ENCODE assay signal across 25 mouse cellular contexts in genomic region chr8:60623438-60623837, GRCm38 (mm10). TPM values are rescaled to one million over a fixed set of nuclear protein-coding genes. Genes with fewer than 3 reads are reported as not detected.
DNase-seq lines count a peak whose midpoint lies in the region; ATAC-seq lines count a peak whose summit lies in the region.
"Had no signal": no experiment of that assay in that cellular context is flagged by ENCODE, and none has a peak within 500 bp of the region (broad histone marks: within the 10 kb centered on the region; RNA-seq: fewer than 3 reads in every experiment).

No protein-coding gene starts in this region.

- DNase-seq in heart, adult 11 months: peak; percentile 48
- no peak for DNase-seq in heart, adult 8-10 months (ENCODE audit: low spot score)
- peak; percentile 14 for DNase-seq in limb, embryonic 11.5 days (ENCODE audit: low spot score)
- no peak for DNase-seq in limb, embryonic 10.5 days (ENCODE audit: low spot score)
- DNase-seq in lung, postnatal 4 days: no peak
- peak; percentile 21 for DNase-seq in lung, postnatal 25 days (ENCODE audit: low spot score)
- no peak for DNase-seq in lung, postnatal 10 days
- DNase-seq: adrenal gland, adult 8-10 months; adrenal gland, postnatal 14 days; adrenal gland, postnatal 36 days; B cell, adult 2 months; cerebellum, adult 11-12 months; cerebellum, adult 2 months; cerebellum, adult 9-10 months; cerebellum, postnatal 10 days; cerebellum, postnatal 25 days had no signal

- no peaks in the 10 kb centered on the region for H3K27me3 ChIP-seq in limb, embryonic 11.5 days (ENCODE audit: control insufficient read depth, insufficient read depth, low read length)
- no peaks in the 10 kb centered on the region for H3K27me3 ChIP-seq in limb, embryonic 10.5 days (ENCODE audit: low read depth, poor library complexity, severe bottlenecking)
- H3K27me3 ChIP-seq in lung, embryonic 16.5 days (ENCODE audit: control insufficient read depth, insufficient read depth, low read depth, low read length): no peaks in the 10 kb centered on the region
- H3K27me3 ChIP-seq: CH12.LX; embryonic facial prominence, embryonic 12.5 days; forebrain, embryonic 13.5 days; Patski had no signal

- WGBS in limb, embryonic 11.5 days: 74% methylated on average over 1 of the region's 1 CpGs
- WGBS in limb, embryonic 10.5 days: 87% methylated on average over 1 of the region's 1 CpGs
- 35% methylated on average over 1 of the region's 1 CpGs for WGBS in lung, embryonic 16.5 days

- no peaks in the 10 kb centered on the region for H3K9me3 ChIP-seq in limb, embryonic 11.5 days (ENCODE audit: control insufficient read depth, low read length)
- H3K9me3 ChIP-seq in limb, embryonic 10.5 days (replicated peaks): no peaks in the 10 kb centered on the region
- H3K9me3 ChIP-seq in lung, embryonic 16.5 days (ENCODE audit: control insufficient read depth, low read length): no peaks in the 10 kb centered on the region
- H3K9me3 ChIP-seq: embryonic facial prominence, embryonic 10.5 days; embryonic facial prominence, embryonic 12.5 days; forebrain, embryonic 13.5 days; G1E had no signal

- no peaks in the 10 kb centered on the region for H3K4me1 ChIP-seq in limb, embryonic 11.5 days (ENCODE audit: control insufficient read depth, insufficient read depth, low read length)
- H3K4me1 ChIP-seq in limb, embryonic 10.5 days: no peaks in the 10 kb centered on the region
- 0 out of 2 replicates have a peak, but pooled peaks cover 2% of the 10 kb centered on the region for H3K4me1 ChIP-seq in lung, embryonic 16.5 days (replicated peaks; ENCODE audit: control insufficient read depth, insufficient read depth, low read length)
- H3K4me1 ChIP-seq: embryonic facial prominence, embryonic 10.5 days; embryonic facial prominence, embryonic 12.5 days; forebrain, embryonic 13.5 days had no signal

- H3K36me3 ChIP-seq in limb, embryonic 11.5 days (ENCODE audit: control insufficient read depth, insufficient read depth, low read length): no peaks in the 10 kb centered on the region
- H3K36me3 ChIP-seq in limb, embryonic 10.5 days: no peaks in the 10 kb centered on the region
- no peaks in the 10 kb centered on the region for H3K36me3 ChIP-seq in lung, embryonic 16.5 days (ENCODE audit: control insufficient read depth, insufficient read depth, low read length)
- H3K36me3 ChIP-seq: embryonic facial prominence, embryonic 10.5 days; embryonic facial prominence, embryonic 12.5 days; G1E had no signal

- no peak overlapping the region for H3K4me2 ChIP-seq in limb, embryonic 11.5 days (ENCODE audit: low read depth, severe bottlenecking)
- H3K4me2 ChIP-seq in lung, embryonic 16.5 days (ENCODE audit: low read depth, low read length): no peak overlapping the region
- H3K4me2 ChIP-seq: embryonic facial prominence, embryonic 12.5 days; forebrain, embryonic 13.5 days had no signal

- H3K9ac ChIP-seq in limb, embryonic 11.5 days (ENCODE audit: low read length): no peak overlapping the region
- no peak overlapping the region for H3K9ac ChIP-seq in lung, embryonic 16.5 days (ENCODE audit: low read length)
- H3K9ac ChIP-seq: embryonic facial prominence, embryonic 12.5 days; forebrain, embryonic 13.5 days had no signal

- H3K4me3 ChIP-seq in limb, embryonic 11.5 days (ENCODE audit: low read depth, low read length): no peak overlapping the region
- H3K4me3 ChIP-seq in limb, embryonic 10.5 days: no peak overlapping the region
- no peak overlapping the region for H3K4me3 ChIP-seq in lung, embryonic 16.5 days (ENCODE audit: low read length)
- H3K4me3 ChIP-seq: embryonic facial prominence, embryonic 10.5 days; embryonic facial prominence, embryonic 12.5 days; forebrain, embryonic 13.5 days had no signal

- ATAC-seq in limb, embryonic 11.5 days (ENCODE audit: insufficient number of reproducible peaks, low FRiP score, low TSS enrichment, low read depth): no peak
- ATAC-seq in lung, embryonic 16.5 days (ENCODE audit: low read depth): peak; percentile 31
- ATAC-seq: activated CD4-positive, CD25-positive, alpha-beta regulatory T cell, adult 4 months; CD4-positive, CD25-positive, alpha-beta regulatory T cell, adult 4 months; forebrain, embryonic 13.5 days; Patski had no signal

- H3K27ac ChIP-seq in limb, embryonic 11.5 days (replicated peaks; ENCODE audit: low read depth, low read length): no peak overlapping the region
- H3K27ac ChIP-seq in limb, embryonic 10.5 days: no peak overlapping the region
- H3K27ac ChIP-seq in lung, embryonic 16.5 days (ENCODE audit: low read length): peak overlapping the region; percentile 35
- H3K27ac ChIP-seq: embryonic facial prominence, embryonic 10.5 days; embryonic facial prominence, embryonic 12.5 days; forebrain, embryonic 13.5 days had no signal

RNA-seq across cellular contexts. Expression of gene Mfap3l, which starts 9.2 kb away (rescaled TPM):
- 10 to 100 TPM; 12.9 to 17.4 (median 14.7) TPM for total RNA-seq in heart, adult 8-10 months (2022)
- 1.8 and 2.6 TPM in 2 replicates for polyA plus RNA-seq in limb, embryonic 11.5 days (2014; fragmentation: Nextera tagmentation; extraction: Ambion mirVana)
- polyA plus RNA-seq in limb, embryonic 10.5 days (2016; fragmentation: Nextera tagmentation; extraction: Ambion mirVana): 0.53 and 0.83 TPM in 2 replicates
- 5.0 and 5.3 TPM in 2 replicates for polyA plus RNA-seq in lung, embryonic 16.5 days (2015; fragmentation: Nextera tagmentation; extraction: Ambion mirVana)
- polyA plus RNA-seq: activated CD4-positive, CD25-positive, alpha-beta regulatory T cell, adult 4 months; CD4-positive, CD25-positive, alpha-beta regulatory T cell, adult 4 months; G1E had no signal

Comparison
In these comparisons a context has a peak if more than half of its experiments do, and no peak if none do; other contexts are left out.
1. DNase-seq: peak in heart, adult 11 months (single experiment), limb, embryonic 11.5 days (single experiment) and lung, postnatal 25 days (single experiment); none in heart, adult 8-10 months (single experiment), limb, embryonic 10.5 days (single experiment), lung, postnatal 4 days (0 of 2) and lung, postnatal 10 days (single experiment).